Mouse (Mus musculus): ENCODE measurements at regions not wholly inside any gene's neighbourhood (a gene's known extent, or its start where the extent isn't known, plus 50 kb on each side); places are given as distances from the start of the nearest gene placed in this dataset.

- DNase-seq (ENCODE audit: low spot score) = no peak
Observed at GRCm38 (mm10) chr5:133812216-133812615, 287.3 kb upstream of the Castor2 start.

- no peak for DNase-seq (ENCODE audit: low spot score)
Observed at GRCm38 (mm10) chr5:133806891-133807290, 292.6 kb upstream of the Castor2 start.

GRCm38 (mm10) chr5:133802001-133802400 lies 297.5 kb upstream of the Castor2 start:
- no peak for DNase-seq (ENCODE audit: low spot score)

GRCm38 (mm10) chr5:133795638-133796037 lies 303.9 kb upstream of the Castor2 start:
- DNase-seq (ENCODE audit: low spot score) = no peak

GRCm38 (mm10) chr5:133790726-133791125 lies 308.8 kb upstream of the Castor2 start:
- no peak for DNase-seq (ENCODE audit: low spot score)

GRCm38 (mm10) chr5:133788006-133788405 lies 311.5 kb upstream of the Castor2 start:
- DNase-seq (ENCODE audit: low spot score) = no peak

- DNase-seq (ENCODE audit: low spot score) = no peak
Observed at GRCm38 (mm10) chr5:133787491-133787890, 312.0 kb upstream of the Castor2 start.

GRCm38 (mm10) chr5:133776591-133776990 lies 322.9 kb upstream of the Castor2 start:
- DNase-seq (ENCODE audit: low spot score) = no peak

- DNase-seq (ENCODE audit: low spot score) = no peak
Observed at GRCm38 (mm10) chr5:133774116-133774515, 325.4 kb upstream of the Castor2 start.

GRCm38 (mm10) chr5:133768856-133769255 lies 330.7 kb upstream of the Castor2 start:
- DNase-seq (ENCODE audit: low spot score) = no peak

GRCm38 (mm10) chr5:133757817-133758216 lies 341.7 kb upstream of the Castor2 start:
- DNase-seq (ENCODE audit: low spot score) = no peak

- no peak for DNase-seq (ENCODE audit: low spot score)
Observed at GRCm38 (mm10) chr5:133754180-133754579, 345.3 kb upstream of the Castor2 start.

GRCm38 (mm10) chr5:133753461-133754160 lies 345.9 kb upstream of the Castor2 start:
- DNase-seq (ENCODE audit: low spot score) = no peak

- DNase-seq (ENCODE audit: low spot score) = no peak
Observed at GRCm38 (mm10) chr5:133746960-133747359, 352.6 kb upstream of the Castor2 start.

GRCm38 (mm10) chr5:133746411-133746810 lies 353.1 kb upstream of the Castor2 start:
- no peak for DNase-seq (ENCODE audit: low spot score)

GRCm38 (mm10) chr5:133744136-133744535 lies 355.4 kb upstream of the Castor2 start:
- DNase-seq (ENCODE audit: low spot score) = no peak

GRCm38 (mm10) chr5:133743606-133744005 lies 355.9 kb upstream of the Castor2 start:
- DNase-seq (ENCODE audit: low spot score) = no peak

GRCm38 (mm10) chr5:133731871-133732270 lies 367.6 kb upstream of the Castor2 start:
- no peak for DNase-seq (ENCODE audit: low spot score)

GRCm38 (mm10) chr5:133718187-133719078 lies 381.1 kb upstream of the Castor2 start:
- DNase-seq (ENCODE audit: low spot score) = no peak

GRCm38 (mm10) chr5:133715830-133716229 lies 383.7 kb upstream of the Castor2 start:
- DNase-seq (ENCODE audit: low spot score) = no peak

GRCm38 (mm10) chr5:133712652-133713051 lies 386.9 kb upstream of the Castor2 start:
- no peak for DNase-seq (ENCODE audit: low spot score)

- DNase-seq (ENCODE audit: low spot score) = no peak
Observed at GRCm38 (mm10) chr5:133708881-133709280, 390.6 kb upstream of the Castor2 start.

GRCm38 (mm10) chr5:133686206-133686605 lies 413.3 kb upstream of the Castor2 start:
- DNase-seq (ENCODE audit: low spot score) = no peak

Measured in adipocyte (in vitro differentiated cells).